Mouse (Mus musculus) heart, adult 8-10 months (tissue): ENCODE data around the gene Nupl1. TPM values are rescaled to one million over a fixed set of nuclear protein-coding genes. Genes with fewer than 3 reads are reported as not detected.

Experiments
- DNase-seq: peaks from one replicate; pipeline ENCODE4 v3.0.0; 2022; ENCODE audit warnings: low spot score
- total RNA-seq, 4 experiments: library from RNA; stranded (reverse); gene quantifications; 2 replicates each; pipeline ENCODE4 v1.2.4; 2022

Gene Nupl1
- total RNA-seq, result under 1 TPM in 1 of 4 experiments, not detected in 3; 0.25 TPM

- DNase-seq, result peak; percentile 99
Observed at GRCm38 (mm10) chr14:60251281-60252003, at the start of gene Nupl1, which contains the start of gene Gm49336. Nupl1 (minus strand) TSS chr14:60251431. Gm49336 (minus strand) TSS chr14:60251507.

- no peak for DNase-seq
Observed at GRCm38 (mm10) chr14:60301024-60301423, 49.8 kb upstream of the Nupl1 start.

- no peak for DNase-seq
Observed at GRCm38 (mm10) chr14:60300224-60300991, 49.2 kb upstream of the Nupl1 start.

- DNase-seq, result no peak
Observed at GRCm38 (mm10) chr14:60295531-60295930, 44.3 kb upstream of the Nupl1 start.

GRCm38 (mm10) chr14:60290363-60290762 lies 39.1 kb upstream of the Nupl1 start:
- no peak for DNase-seq

- no peak for DNase-seq
Observed at GRCm38 (mm10) chr14:60286194-60286863, 35.1 kb upstream of the Nupl1 start.

GRCm38 (mm10) chr14:60275301-60276276 lies 24.4 kb upstream of the Nupl1 start:
- DNase-seq, result no peak

GRCm38 (mm10) chr14:60273346-60273745 lies 22.1 kb upstream of the Nupl1 start:
- DNase-seq, result no peak

GRCm38 (mm10) chr14:60269333-60269732 lies 18.1 kb upstream of the Nupl1 start:
- no peak for DNase-seq

GRCm38 (mm10) chr14:60264990-60265876 lies 14.0 kb upstream of the Nupl1 start, which contains the start of gene Mtmr6:
Mtmr6 (plus strand) TSS chr14:60265228.
- peak; percentile 96 for DNase-seq

- no peak for DNase-seq
Observed at GRCm38 (mm10) chr14:60262316-60262715, 11.1 kb upstream of the Nupl1 start.

- no peak for DNase-seq
Observed at GRCm38 (mm10) chr14:60257851-60258250, 6.6 kb upstream of the Nupl1 start.

GRCm38 (mm10) chr14:60257101-60257500 lies 5.9 kb upstream of the Nupl1 start:
- no peak for DNase-seq

- DNase-seq, result no peak
Observed at GRCm38 (mm10) chr14:60256356-60256755, 5.1 kb upstream of the Nupl1 start.

GRCm38 (mm10) chr14:60254774-60255173 lies 3.5 kb upstream of the Nupl1 start:
- DNase-seq, result no peak

- no peak for DNase-seq
Observed at GRCm38 (mm10) chr14:60253466-60253865, 2.2 kb upstream of the Nupl1 start.

- DNase-seq, result no peak
Observed at GRCm38 (mm10) chr14:60252004-60253000, 1.1 kb upstream of the Nupl1 start.

- no peak for DNase-seq
Observed at GRCm38 (mm10) chr14:60250879-60251278, 352 bp downstream of the Nupl1 start.

GRCm38 (mm10) chr14:60250366-60250765 lies 865 bp downstream of the Nupl1 start:
- DNase-seq, result no peak
